In genomic region chr8:79162533-79163308, GRCm38 (mm10) we compare ENCODE assay signal across 8 mouse cellular contexts.
DNase-seq lines count a peak whose midpoint lies in the region; ATAC-seq and TF ChIP-seq lines count a peak whose summit lies in the region.

No protein-coding gene starts in this region.

- no peak for DNase-seq in midbrain, embryonic 10.5 days (ENCODE audit: low spot score)
- DNase-seq in cerebellum, adult 9-10 months, result peak; percentile 51
- DNase-seq in gastrocnemius, postnatal 4 days (ENCODE audit: low spot score in 2 of 2), result peak; percentile 34 to 61
- DNase-seq in T-cell, adult 2 months (ENCODE audit: low spot score), result no peak

- H3K4me3 ChIP-seq in midbrain, embryonic 15.5 days, result no peak overlapping the region
- H3K4me3 ChIP-seq in midbrain, embryonic 10.5 days, result no peak overlapping the region
- no peak overlapping the region for H3K4me3 ChIP-seq in intestine, postnatal 0 days (ENCODE audit: low read depth, low read length)
- H3K4me3 ChIP-seq in liver, embryonic 12.5 days, result no peak overlapping the region
- H3K4me3 ChIP-seq in neural tube, embryonic 15.5 days (replicated peaks), result no peak overlapping the region

- TF ChIP-seq CTCF in intestine, postnatal 0 days (IDR thresholded peaks at IDR 0.05; ENCODE audit: low read depth), result no peak

- H3K27me3 ChIP-seq in midbrain, embryonic 15.5 days (replicated peaks), result no peaks in the 10 kb centered on the region
- H3K27me3 ChIP-seq in midbrain, embryonic 10.5 days (ENCODE audit: low read depth, poor library complexity, severe bottlenecking), result no peaks in the 10 kb centered on the region
- no peaks in the 10 kb centered on the region for H3K27me3 ChIP-seq in intestine, postnatal 0 days (replicated peaks; ENCODE audit: control insufficient read depth, insufficient read depth, low read length)
- no peaks in the 10 kb centered on the region for H3K27me3 ChIP-seq in liver, embryonic 12.5 days (replicated peaks)
- H3K27me3 ChIP-seq in neural tube, embryonic 15.5 days (replicated peaks), result no peaks in the 10 kb centered on the region

- no peak overlapping the region for H3K4me2 ChIP-seq in midbrain, embryonic 15.5 days
- H3K4me2 ChIP-seq in intestine, postnatal 0 days (replicated peaks; ENCODE audit: low read depth), result no peak overlapping the region
- no peak overlapping the region for H3K4me2 ChIP-seq in liver, embryonic 12.5 days
- H3K4me2 ChIP-seq in neural tube, embryonic 15.5 days, result no peak overlapping the region

- 62% methylated on average over 10 of the region's 10 CpGs for WGBS in midbrain, embryonic 15.5 days
- WGBS in midbrain, embryonic 10.5 days, result 89% methylated on average over 10 of the region's 10 CpGs
- WGBS in intestine, postnatal 0 days, result 15% methylated on average over 10 of the region's 10 CpGs
- 51% methylated on average over 10 of the region's 10 CpGs for WGBS in liver, embryonic 12.5 days (ENCODE audit: insufficient replicate concordance)
- WGBS in neural tube, embryonic 15.5 days, result 50% methylated on average over 10 of the region's 10 CpGs

- H3K9ac ChIP-seq in midbrain, embryonic 15.5 days, result no peak overlapping the region
- no peak overlapping the region for H3K9ac ChIP-seq in intestine, postnatal 0 days (ENCODE audit: low read depth, low read length)
- H3K9ac ChIP-seq in liver, embryonic 12.5 days, result no peak overlapping the region
- H3K9ac ChIP-seq in neural tube, embryonic 15.5 days (replicated peaks), result no peak overlapping the region

- H3K27ac ChIP-seq in midbrain, embryonic 15.5 days, result no peak overlapping the region
- H3K27ac ChIP-seq in midbrain, embryonic 10.5 days (replicated peaks), result no peak overlapping the region
- peak overlapping the region; percentile 78 for H3K27ac ChIP-seq in intestine, postnatal 0 days (ENCODE audit: low read depth, low read length)
- no peak overlapping the region for H3K27ac ChIP-seq in liver, embryonic 12.5 days
- H3K27ac ChIP-seq in neural tube, embryonic 15.5 days (replicated peaks), result 0 out of 2 replicates have a peak overlapping the region, but pooled peaks have one; percentile 33

- ATAC-seq in midbrain, embryonic 15.5 days (replicated peaks), result peak; percentile 38; the same call in 1 of the 2 replicates
- peak; percentile 83 for ATAC-seq in intestine, postnatal 0 days
- peak; percentile 70 for ATAC-seq in liver, embryonic 12.5 days
- 0 out of 2 replicates have a peak, but pooled peaks have one; percentile 16 for ATAC-seq in neural tube, embryonic 15.5 days (ENCODE audit: low FRiP score)

- peaks cover 6% of the 10 kb centered on the region for H3K4me1 ChIP-seq in midbrain, embryonic 15.5 days
- peaks cover 4% of the 10 kb centered on the region; the same call in 1 of the 2 replicates for H3K4me1 ChIP-seq in midbrain, embryonic 10.5 days
- H3K4me1 ChIP-seq in intestine, postnatal 0 days (replicated peaks; ENCODE audit: control insufficient read depth, insufficient read depth, low read length), result peaks cover 5% of the 10 kb centered on the region
- peaks cover 7% of the 10 kb centered on the region for H3K4me1 ChIP-seq in liver, embryonic 12.5 days
- peaks cover 16% of the 10 kb centered on the region for H3K4me1 ChIP-seq in neural tube, embryonic 15.5 days

- no peaks in the 10 kb centered on the region for H3K36me3 ChIP-seq in midbrain, embryonic 15.5 days (replicated peaks)
- H3K36me3 ChIP-seq in midbrain, embryonic 10.5 days, result peaks cover 57% of the 10 kb centered on the region
- no peaks in the 10 kb centered on the region; the same call in 1 of the 2 replicates for H3K36me3 ChIP-seq in intestine, postnatal 0 days (ENCODE audit: control insufficient read depth, insufficient read depth)
- no peaks in the 10 kb centered on the region for H3K36me3 ChIP-seq in liver, embryonic 12.5 days
- H3K36me3 ChIP-seq in neural tube, embryonic 15.5 days, result peaks cover 12% of the 10 kb centered on the region; the same call in 1 of the 2 replicates

- no peaks in the 10 kb centered on the region for H3K9me3 ChIP-seq in midbrain, embryonic 15.5 days
- H3K9me3 ChIP-seq in midbrain, embryonic 10.5 days (replicated peaks), result no peaks in the 10 kb centered on the region
- H3K9me3 ChIP-seq in intestine, postnatal 0 days (ENCODE audit: control insufficient read depth), result no peaks in the 10 kb centered on the region
- H3K9me3 ChIP-seq in liver, embryonic 12.5 days (replicated peaks), result no peaks in the 10 kb centered on the region
- no peaks in the 10 kb centered on the region for H3K9me3 ChIP-seq in neural tube, embryonic 15.5 days (replicated peaks)

Comparison
In these comparisons a context has a peak if more than half of its experiments do, and no peak if none do; other contexts are left out.
1. ATAC-seq: peak in every context shown above with its lines; median percentile 83 in intestine, postnatal 0 days; 70 in liver, embryonic 12.5 days; 38 in midbrain, embryonic 15.5 days; 16 in neural tube, embryonic 15.5 days.
2. H3K27ac ChIP-seq: peak in intestine, postnatal 0 days (single experiment) and neural tube, embryonic 15.5 days (single experiment); none in midbrain, embryonic 15.5 days (single experiment), midbrain, embryonic 10.5 days (single experiment) and liver, embryonic 12.5 days (single experiment).
3. DNase-seq: peak in cerebellum, adult 9-10 months (single experiment) and gastrocnemius, postnatal 4 days (2 of 2); none in midbrain, embryonic 10.5 days (single experiment) and T-cell, adult 2 months (single experiment).